Mouse (Mus musculus) megakaryocyte, adult 5-6 weeks (primary cell): ENCODE data around the gene Pla1a. TPM values are rescaled to one million over a fixed set of nuclear protein-coding genes. Genes with fewer than 3 reads are reported as not detected.
"Not testable (repeated sequence)": the region's sequence is repeated elsewhere in the genome, so short reads cannot be mapped to it uniquely, and the experiment has no call there.

Experiments used
- ATAC-seq: 2 replicates; pipeline ENCODE4 v1.8.0; 2016; ENCODE audit warnings: mild to moderate bottlenecking, inconsistent platforms; ENCODE audit not compliant: poor library complexity, severe bottlenecking
- total RNA-seq, 2 experiments: library from RNA; stranded (forward) in 1 of 2; stranded (reverse) in 1 of 2; fragments of 153-499, 151-499 nt in 1 of 2; fragments of 221-1000, 200-1000 nt in 1 of 2; gene quantifications; 2 replicates each; pipeline versions ENCODE4 v1.2.3 to v1.2.4; 2015 to 2017

Gene Pla1a
- total RNA-seq (2015) (0.38 TPM in 1 of 2 replicates, not detected in the other), total RNA-seq (2017) (not detected in 2 replicates)

DNA sequence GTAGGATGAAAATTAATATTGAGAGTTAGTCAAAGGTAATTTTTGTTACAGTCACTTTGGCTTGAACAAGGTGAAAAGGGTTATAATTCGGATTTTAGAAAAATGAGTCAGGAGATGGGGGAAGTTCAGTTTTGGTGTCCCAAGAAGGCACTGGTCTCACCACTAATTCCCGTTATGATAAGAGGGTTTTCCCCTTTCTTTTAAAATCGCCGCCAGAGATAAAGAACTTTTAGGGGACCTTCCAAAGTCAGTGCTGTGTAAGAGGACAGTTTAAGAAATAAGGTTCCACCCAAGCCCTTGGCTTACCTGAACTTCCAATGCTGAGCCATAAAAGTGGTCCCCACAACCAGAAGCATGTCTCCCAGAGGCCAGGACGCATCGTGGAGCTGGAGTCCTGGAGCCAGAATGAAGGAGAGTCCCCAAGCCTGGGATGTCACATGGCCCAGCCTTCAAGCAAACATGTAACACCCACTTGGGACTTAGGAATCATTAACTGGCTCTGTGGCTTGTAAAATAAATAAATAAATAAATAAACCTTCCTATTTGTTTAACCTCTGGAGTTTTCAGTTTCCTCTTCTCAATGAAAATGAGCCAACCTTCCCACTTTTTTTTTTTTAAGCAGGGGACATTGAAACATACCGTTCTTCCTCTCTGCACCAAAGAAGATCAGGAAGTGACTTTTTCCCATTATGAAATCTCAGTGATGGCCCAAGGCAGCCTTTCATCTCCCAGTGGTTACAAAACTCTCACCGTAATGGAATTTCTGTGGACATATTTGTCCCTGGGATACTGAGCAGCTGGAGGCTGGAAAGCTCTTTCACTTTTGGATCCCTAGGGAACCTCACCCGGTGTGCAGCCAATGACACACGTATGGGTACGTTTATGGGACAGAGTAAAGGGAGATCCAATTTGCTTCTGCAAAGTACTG lies at the start of gene Pla1a:
Gene Pla1a (minus strand): TSS at position 648 of the 928 bp plus-strand sequence.
- ATAC-seq: peak; percentile 91

DNA sequence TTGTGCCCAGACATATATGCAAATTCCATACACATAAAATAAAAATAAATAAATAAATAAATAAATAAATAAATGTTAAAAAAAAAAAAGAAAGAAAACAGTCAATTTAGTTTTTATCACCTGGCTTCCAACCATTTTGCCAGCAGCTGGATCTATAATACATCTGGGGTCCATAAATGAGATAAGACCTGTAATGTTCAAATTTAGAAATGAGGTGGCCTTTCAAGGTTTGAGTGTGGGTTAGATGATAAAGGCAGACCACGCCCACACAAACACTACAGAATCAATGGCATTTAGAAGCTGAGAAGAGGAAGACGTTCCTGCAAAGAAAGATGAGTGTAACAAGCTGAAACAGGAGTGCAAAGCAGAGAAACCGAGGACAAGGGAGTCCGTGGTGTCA lies 48.4 kb upstream of the Pla1a start:
- no peak for ATAC-seq

DNA sequence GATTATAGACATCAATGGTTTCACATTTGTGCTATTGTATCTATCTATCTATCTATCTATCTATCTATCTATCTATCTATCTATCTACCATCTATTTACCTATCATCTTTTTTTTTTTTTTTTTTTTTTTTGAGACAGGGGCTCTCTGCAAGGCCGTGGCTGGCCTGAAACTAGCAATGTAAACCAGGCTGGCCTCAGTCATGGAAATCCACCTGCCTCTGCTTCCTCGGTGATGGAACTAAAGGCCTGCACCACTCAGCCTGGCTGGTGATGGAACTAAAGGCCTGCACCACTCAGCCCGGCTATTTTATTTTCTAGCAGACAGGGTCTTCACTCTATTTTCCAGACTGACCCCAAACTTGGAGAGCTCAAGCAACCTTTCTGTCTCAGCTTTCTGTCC lies 45.4 kb upstream of the Pla1a start:
- ATAC-seq: no peak

GRCm38 (mm10) chr16:38477241-38477608 lies 44.3 kb upstream of the Pla1a start:
- ATAC-seq: not testable (repeated sequence)

- ATAC-seq: peak; percentile 75
Measured at GRCm38 (mm10) chr16:38476312-38477240, 43.6 kb upstream of the Pla1a start.

DNA sequence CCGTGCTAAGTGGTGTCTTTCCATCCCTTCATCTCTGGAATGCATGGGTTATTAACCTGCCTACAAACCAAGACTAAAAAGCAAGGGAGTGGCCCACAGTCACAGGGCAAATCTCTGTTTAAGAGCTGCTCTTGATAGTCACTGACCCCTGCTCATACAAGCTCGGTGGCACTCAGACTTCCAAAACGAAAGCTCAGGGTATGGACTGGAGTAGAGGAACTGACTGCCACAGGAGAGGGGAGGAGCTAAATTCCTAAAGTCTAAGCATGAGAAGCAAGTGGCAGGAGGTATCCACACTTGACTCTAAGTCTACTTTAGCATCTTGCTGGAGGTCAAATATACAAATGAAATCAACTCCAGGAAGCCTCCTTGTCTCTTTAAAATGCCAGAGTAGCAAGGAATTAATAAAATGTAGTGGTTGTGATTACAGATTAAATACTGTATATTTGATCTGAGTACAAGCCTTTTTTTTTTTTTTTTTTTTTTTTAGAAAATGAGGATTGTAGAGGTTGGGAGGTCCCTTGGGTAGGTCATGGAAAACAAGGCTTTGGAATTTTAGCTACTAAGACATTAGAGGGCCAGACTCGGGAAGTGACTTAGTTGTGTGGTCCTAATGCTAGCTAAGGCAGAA lies 42.9 kb upstream of the Pla1a start:
- peak; percentile 47; the same call in 1 of the 2 replicates for ATAC-seq

DNA sequence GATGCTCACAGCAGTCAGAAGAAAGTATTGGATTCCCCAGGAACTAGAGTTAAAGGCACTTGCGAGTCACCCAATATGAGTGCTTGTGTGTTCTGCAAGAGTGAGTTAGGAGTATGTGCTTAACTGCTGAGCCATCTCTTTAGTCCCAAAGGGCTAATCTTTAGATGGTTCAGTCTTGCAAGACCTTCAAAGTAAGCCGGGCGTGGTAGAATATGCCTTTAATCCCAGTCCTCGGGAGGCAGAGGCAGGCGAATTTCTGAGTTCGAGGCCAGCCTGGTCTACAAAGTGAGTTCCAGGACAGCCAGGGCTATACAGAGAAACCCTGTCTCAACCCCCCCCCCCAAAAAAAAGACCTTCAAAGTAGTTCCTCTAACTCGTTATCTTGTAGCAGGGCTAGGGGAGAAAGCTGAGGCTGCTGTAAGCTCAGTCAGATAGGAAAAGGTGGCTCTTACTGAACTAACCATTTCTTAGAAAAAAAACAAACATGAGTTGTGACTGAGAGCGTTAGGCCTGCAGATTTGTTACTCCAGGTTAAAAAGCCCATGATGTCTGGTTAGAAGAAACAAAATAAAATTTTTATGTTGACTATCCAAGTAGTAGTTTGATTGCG lies 41.8 kb upstream of the Pla1a start:
- no peak for ATAC-seq

GRCm38 (mm10) chr16:38473661-38474060 lies 40.7 kb upstream of the Pla1a start:
- ATAC-seq: no peak

GRCm38 (mm10) chr16:38472507-38472873 lies 39.5 kb upstream of the Pla1a start:
- no peak for ATAC-seq

- no peak for ATAC-seq
Measured at GRCm38 (mm10) chr16:38471697-38472506, 39.0 kb upstream of the Pla1a start.

DNA sequence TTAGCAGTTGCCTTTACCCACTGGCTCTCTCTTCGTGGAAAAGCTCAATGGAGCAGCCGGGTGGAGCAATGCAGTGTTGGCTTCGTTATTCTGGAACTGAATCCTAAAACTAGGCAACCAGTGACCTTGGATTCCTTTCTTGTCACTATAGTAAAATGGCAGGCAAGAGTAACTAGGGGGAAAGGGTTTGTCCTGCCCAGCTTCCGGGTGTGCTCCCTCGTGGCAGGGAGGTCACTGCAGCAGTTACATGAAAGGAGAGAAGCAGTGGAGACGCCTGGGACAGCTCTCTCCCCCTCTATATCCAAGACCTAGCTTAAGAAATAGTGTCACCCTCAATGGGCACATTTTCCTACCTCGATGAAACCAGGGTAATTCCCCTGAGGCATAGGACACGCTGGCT lies 36.5 kb upstream of the Pla1a start:
- no peak for ATAC-seq

DNA sequence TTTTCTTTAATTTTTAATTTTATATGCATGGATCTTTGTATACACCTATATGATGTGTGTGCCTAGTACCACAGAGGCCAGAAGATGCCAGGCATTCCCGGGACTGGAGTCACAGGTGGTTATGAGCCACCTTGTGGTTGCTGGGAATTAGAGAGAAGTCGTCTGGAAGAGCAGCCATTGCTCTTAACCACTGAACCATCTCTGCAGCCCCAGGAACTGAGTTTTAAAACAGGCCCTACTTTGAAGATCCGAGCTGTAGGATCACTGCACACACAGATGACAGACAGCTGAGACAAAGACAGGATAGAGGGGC lies 35.7 kb upstream of the Pla1a start:
- ATAC-seq: no peak

DNA sequence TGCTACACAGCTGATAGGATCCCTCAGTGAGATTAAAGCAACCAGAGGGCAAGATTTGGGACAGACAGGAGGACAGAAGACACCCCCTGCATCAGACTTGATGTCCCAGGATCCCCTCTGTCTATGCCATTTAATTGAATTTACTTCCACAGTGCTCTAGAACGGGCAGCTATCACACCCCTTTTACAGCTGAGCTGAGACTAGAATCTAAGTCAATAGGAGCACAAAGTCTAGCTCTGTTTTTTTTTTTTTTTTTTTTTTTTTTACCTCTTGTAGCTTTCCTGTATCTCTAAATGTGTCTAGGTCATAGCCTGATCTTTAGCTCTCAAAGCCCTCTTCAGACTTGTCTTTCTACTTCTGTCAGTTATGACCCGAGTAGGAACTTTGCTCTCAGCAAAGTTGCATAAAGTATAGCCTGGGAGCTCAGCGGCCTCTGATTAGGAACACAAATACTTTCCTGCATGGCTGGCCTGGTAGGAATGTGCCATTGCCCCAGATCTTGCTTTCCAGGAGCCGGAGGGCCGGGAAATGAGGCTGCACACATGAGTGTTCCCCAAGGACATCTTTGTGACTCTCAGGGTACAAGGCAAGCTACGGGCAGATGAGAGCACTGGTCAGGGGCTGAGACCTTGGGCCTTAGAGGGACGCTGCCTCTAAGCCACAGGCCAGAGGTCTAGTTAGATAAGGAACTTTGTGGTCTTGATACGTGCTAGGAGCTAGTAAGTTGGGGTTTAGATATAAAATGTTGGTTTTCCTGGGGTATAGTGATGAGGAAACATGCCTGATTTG lies 35.2 kb upstream of the Pla1a start:
- no peak for ATAC-seq

- no peak for ATAC-seq
Measured at GRCm38 (mm10) chr16:38467091-38467916, 34.4 kb upstream of the Pla1a start.

DNA sequence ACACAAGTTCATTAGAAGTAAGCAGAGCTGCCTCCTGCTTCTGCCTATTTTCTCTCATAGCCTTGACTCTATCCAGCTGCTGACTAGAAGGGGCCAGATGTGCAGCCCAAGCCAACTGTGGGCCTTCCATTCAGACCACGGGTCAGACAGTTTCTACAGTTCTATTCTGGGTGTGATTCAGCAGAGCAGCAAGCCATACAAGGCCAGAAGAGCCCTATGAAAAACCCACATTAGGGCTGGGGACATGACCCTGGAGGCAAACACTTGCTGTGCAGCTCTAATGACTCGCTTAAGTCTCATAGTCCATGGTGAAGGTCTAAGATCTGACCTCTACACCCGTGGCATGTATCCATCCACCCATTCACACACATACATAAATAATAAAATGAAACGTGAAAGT lies 33.1 kb upstream of the Pla1a start:
- ATAC-seq: no peak

GRCm38 (mm10) chr16:38463305-38463704 lies 30.4 kb upstream of the Pla1a start:
- no peak for ATAC-seq

- ATAC-seq: no peak
Measured at GRCm38 (mm10) chr16:38462161-38462560, 29.2 kb upstream of the Pla1a start.

- ATAC-seq: no peak
Measured at GRCm38 (mm10) chr16:38461749-38462148, 28.8 kb upstream of the Pla1a start.
